Mouse (Mus musculus): ENCODE measurements around the gene Rbp1. TPM values are rescaled to one million over a fixed set of nuclear protein-coding genes. Genes with fewer than 3 reads are reported as not detected.

Rbp1 gene
- polyA plus RNA-seq (2014; fragmentation: Illumina TruSeq; extraction: RNeasy Lipid Tissue Mini Kit (QIAGEN cat#74804); ENCODE audit: low read depth, low replicate concordance) = 0.57 TPM

GRCm38 (mm10) chr9:98422656-98423055 lies at the start of gene Rbp1:
Rbp1 (plus strand) TSS chr9:98422961.

GRCm38 (mm10) chr9:98485815-98486214 lies 63.1 kb downstream of the Rbp1 start, which contains the start of gene Rbp2:
Rbp2 (plus strand) TSS chr9:98486115.

Other genes with a start within 250 kb of the Rbp1 start
- gene Nmnat3, start 135.5 kb upstream of the Rbp1 start, polyA plus RNA-seq (2014; fragmentation: Illumina TruSeq; extraction: RNeasy Lipid Tissue Mini Kit (QIAGEN cat#74804); ENCODE audit: low read depth, low replicate concordance) = 15.0 TPM
- gene Rbp2, start 63.2 kb downstream of the Rbp1 start, polyA plus RNA-seq (2014; fragmentation: Illumina TruSeq; extraction: RNeasy Lipid Tissue Mini Kit (QIAGEN cat#74804); ENCODE audit: low read depth, low replicate concordance) = not detected
- 124 TPM for gene Copb2, start 140.8 kb downstream of the Rbp1 start, polyA plus RNA-seq (2014; fragmentation: Illumina TruSeq; extraction: RNeasy Lipid Tissue Mini Kit (QIAGEN cat#74804); ENCODE audit: low read depth, low replicate concordance)
- 105 TPM for gene Mrps22, start 178.7 kb downstream of the Rbp1 start, polyA plus RNA-seq (2014; fragmentation: Illumina TruSeq; extraction: RNeasy Lipid Tissue Mini Kit (QIAGEN cat#74804); ENCODE audit: low read depth, low replicate concordance)

Data from testis, adult 10 weeks (tissue).